Mouse (Mus musculus): ENCODE measurements around the gene Tprn.

Gene Tprn

GRCm38 (mm10) chr2:25264851-25265250, 2.4 kb downstream of the Tprn start:
- DNase-seq (ENCODE audit: low spot score in 2 of 2), result no peak

- peak in 1 of 2 experiments; percentile 35 for DNase-seq (ENCODE audit: low spot score in 2 of 2)
These were observed 3.7 kb downstream of the Tprn start for GRCm38 (mm10) chr2:25265897-25266656.

GRCm38 (mm10) chr2:25266720-25267119, 4.3 kb downstream of the Tprn start:
- no peak for DNase-seq (ENCODE audit: low spot score in 2 of 2)

GRCm38 (mm10) chr2:25267241-25267640, 4.8 kb downstream of the Tprn start:
- no peak for DNase-seq (ENCODE audit: low spot score in 2 of 2)

GRCm38 (mm10) chr2:25267746-25268309, 5.4 kb downstream of the Tprn start:
- DNase-seq (ENCODE audit: low spot score in 2 of 2), result no peak

GRCm38 (mm10) chr2:25271827-25272511, 9.6 kb downstream of the Tprn start, which contains the start of the genes Ssna1 and Anapc2:
Gene Ssna1 (minus strand): TSS chr2:25272438.
Gene Anapc2 (plus strand): TSS chr2:25272478.
- peak; percentile 98 to 99 for DNase-seq (ENCODE audit: low spot score in 2 of 2)

GRCm38 (mm10) chr2:25272515-25272914, 10.1 kb downstream of the Tprn start:
- no peak for DNase-seq (ENCODE audit: low spot score in 2 of 2)

GRCm38 (mm10) chr2:25273010-25273409, 10.6 kb downstream of the Tprn start:
- DNase-seq (ENCODE audit: low spot score in 2 of 2), result no peak

- DNase-seq (ENCODE audit: low spot score in 2 of 2), result peak; percentile 68 to 91
These were observed 16.8 kb downstream of the Tprn start for GRCm38 (mm10) chr2:25278928-25279882.

GRCm38 (mm10) chr2:25285551-25285950, 23.1 kb downstream of the Tprn start:
- DNase-seq (ENCODE audit: low spot score in 2 of 2), result no peak

- DNase-seq (ENCODE audit: low spot score in 2 of 2), result peak in 1 of 2 experiments; percentile 14
These were observed 23.9 kb downstream of the Tprn start for GRCm38 (mm10) chr2:25286314-25286713.

- DNase-seq (ENCODE audit: low spot score in 2 of 2), result peak; percentile 5 to 19
These were observed 24.6 kb downstream of the Tprn start for GRCm38 (mm10) chr2:25286837-25287636.

- DNase-seq (ENCODE audit: low spot score in 2 of 2), result peak in 1 of 2 experiments; percentile 11
These were observed 25.7 kb downstream of the Tprn start, which contains the start of gene Tmem210 for GRCm38 (mm10) chr2:25287927-25288649. Gene Tmem210 (plus strand): TSS chr2:25288145.

- DNase-seq (ENCODE audit: low spot score in 2 of 2), result peak in 1 of 2 experiments; percentile 9
These were observed 26.4 kb downstream of the Tprn start for GRCm38 (mm10) chr2:25288734-25289345.

GRCm38 (mm10) chr2:25289651-25290050, 27.2 kb downstream of the Tprn start, which contains the start of gene Lrrc26:
Gene Lrrc26 (plus strand): TSS chr2:25289915.
- DNase-seq (ENCODE audit: low spot score in 2 of 2), result no peak

- peak; percentile 13 to 14 for DNase-seq (ENCODE audit: low spot score in 2 of 2)
These were observed 27.8 kb downstream of the Tprn start for GRCm38 (mm10) chr2:25290101-25290815.

- no peak for DNase-seq (ENCODE audit: low spot score in 2 of 2)
These were observed 28.4 kb downstream of the Tprn start for GRCm38 (mm10) chr2:25290816-25291130.

- peak in 1 of 2 experiments; percentile 17 for DNase-seq (ENCODE audit: low spot score in 2 of 2)
These were observed 29.0 kb downstream of the Tprn start for GRCm38 (mm10) chr2:25291184-25292053.
